Mouse (Mus musculus) small intestine, adult 2 months (tissue): ENCODE results near the gene Pde9a. TPM values are rescaled to one million over a fixed set of nuclear protein-coding genes. Genes with fewer than 3 reads are reported as not detected.

Experiments
- H3K27ac ChIP-seq: fragments of 200-500 bp; 2 replicates; pipeline ENCODE4 v1.5.1; 2012; ENCODE audit warnings: low read depth, low read length, control low read depth, inconsistent platforms; ENCODE audit not compliant: insufficient read depth
- H3K27me3 ChIP-seq: fragments of 200-500 bp; 2 replicates; pipeline ENCODE4 v1.6.1; 2012; ENCODE audit warnings: mild to moderate bottlenecking, moderate library complexity, low read length, inconsistent platforms; ENCODE audit not compliant: control insufficient read depth, insufficient read depth
- H3K36me3 ChIP-seq: fragments of 200-500 bp; 2 replicates; pipeline ENCODE4 v1.6.1; 2012; ENCODE audit warnings: mild to moderate bottlenecking, low read length, control low read depth, inconsistent platforms; ENCODE audit not compliant: control insufficient read depth, insufficient read depth
- H3K4me1 ChIP-seq: fragments of 200-500 bp; 2 replicates; pipeline ENCODE4 v1.6.1; 2012; ENCODE audit warnings: low read length, inconsistent platforms, mixed read lengths; ENCODE audit not compliant: control insufficient read depth, insufficient read depth, insufficient read length
- H3K4me3 ChIP-seq: fragments of 200-500 bp; 2 replicates; pipeline ENCODE4 v1.5.1; 2012; ENCODE audit warnings: low read depth, mild to moderate bottlenecking, control low read depth, inconsistent platforms, low read length, moderate library complexity
- CTCF ChIP-seq: fragments of 200-500 bp; IDR thresholded peaks from 2 replicates; pipeline ENCODE4 v1.5.1; 2012; ENCODE audit warnings: low read depth, mild to moderate bottlenecking, control low read depth, inconsistent platforms, low read length, moderate library complexity, mixed read lengths; ENCODE audit not compliant: insufficient replicate concordance, insufficient read length; ENCODE audit errors: extremely low read depth
- POLR2A ChIP-seq: fragments of 200-500 bp; IDR thresholded peaks from 2 replicates; pipeline ENCODE4 v1.6.1; 2012; ENCODE audit warnings: low read depth, mild to moderate bottlenecking, control low read depth, inconsistent platforms, low read length, moderate library complexity
- WGBS: fragments of 180-500 bp; shearing (Covaris S2); methylation state at CpG from one replicate; pipeline ENCODE4 v1.1.7; 2018; 5-methylcytosine and 5-hydroxymethylcytosine counted together
- polyA plus RNA-seq: library from polyadenylated mRNA; depleted of rRNA; stranded (reverse); fragments of >200 nt; gene quantifications from 2 replicates; pipeline ENCODE4 v1.2.3, GENCODE M21; 2012; rRNA removed

Gene Pde9a
- polyA plus RNA-seq, 1 experiment: 394 TPM

DNA sequence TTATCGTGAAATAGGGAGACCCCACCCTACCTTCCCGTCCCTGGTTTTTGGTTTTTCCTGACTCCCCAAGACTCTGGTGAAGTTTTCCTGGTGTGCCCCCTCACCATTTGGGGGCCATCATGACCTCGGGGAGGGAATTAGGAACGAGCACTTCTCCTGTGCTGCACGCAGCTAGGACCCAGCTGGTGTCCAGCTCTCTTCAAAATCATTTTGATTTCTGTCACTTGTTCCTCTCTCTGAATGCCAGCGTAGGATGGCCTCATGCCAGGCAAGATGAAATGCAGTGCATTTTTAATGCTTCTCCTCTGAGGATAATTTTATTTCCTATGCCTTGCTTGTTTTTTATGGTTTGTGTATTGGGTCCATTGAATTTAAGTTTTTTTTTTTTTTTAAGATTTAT, 135.9 kb downstream of the Pde9a start:
- TF ChIP-seq CTCF (no peak), POLR2A (no peak)
- H3K36me3 ChIP-seq: peaks cover 23% of the 10 kb centered on the region
- no peaks in the 10 kb centered on the region for H3K27me3 ChIP-seq
- no peaks in the 10 kb centered on the region; the same call in 1 of the 2 replicates for H3K4me1 ChIP-seq
- H3K4me3 ChIP-seq: no peak overlapping the region
- 89% methylated on average over 6 of the region's 6 CpGs for WGBS
- H3K27ac ChIP-seq: no peak overlapping the region

DNA sequence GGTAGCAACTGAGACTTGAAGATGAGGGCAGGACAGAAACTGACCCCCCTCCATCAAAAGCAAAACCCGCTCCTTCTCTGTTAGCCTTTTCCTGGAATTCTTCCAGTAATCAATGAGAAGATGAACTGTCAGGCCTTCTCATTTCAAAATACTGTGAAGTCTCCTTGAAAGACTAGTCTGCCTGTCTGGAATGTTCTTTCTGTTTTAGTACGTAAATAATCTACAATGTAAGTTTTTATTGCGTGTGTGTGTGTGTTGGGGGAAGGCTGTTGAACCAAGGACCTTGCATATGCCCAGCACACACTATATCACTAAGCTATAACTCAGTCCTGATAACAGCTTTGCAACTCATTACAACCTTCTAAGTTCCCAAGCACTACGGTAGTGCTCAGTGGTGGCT, 139.1 kb downstream of the Pde9a start:
- H3K4me3 ChIP-seq: no peak overlapping the region
- H3K27ac ChIP-seq: no peak overlapping the region
- peaks cover 36% of the 10 kb centered on the region for H3K36me3 ChIP-seq
- no peaks in the 10 kb centered on the region; the same call in 1 of the 2 replicates for H3K4me1 ChIP-seq
- no peak for TF ChIP-seq CTCF
- no peak for TF ChIP-seq POLR2A
- H3K27me3 ChIP-seq: no peaks in the 10 kb centered on the region
- WGBS: 86% methylated on average over 4 of the region's 4 CpGs

DNA sequence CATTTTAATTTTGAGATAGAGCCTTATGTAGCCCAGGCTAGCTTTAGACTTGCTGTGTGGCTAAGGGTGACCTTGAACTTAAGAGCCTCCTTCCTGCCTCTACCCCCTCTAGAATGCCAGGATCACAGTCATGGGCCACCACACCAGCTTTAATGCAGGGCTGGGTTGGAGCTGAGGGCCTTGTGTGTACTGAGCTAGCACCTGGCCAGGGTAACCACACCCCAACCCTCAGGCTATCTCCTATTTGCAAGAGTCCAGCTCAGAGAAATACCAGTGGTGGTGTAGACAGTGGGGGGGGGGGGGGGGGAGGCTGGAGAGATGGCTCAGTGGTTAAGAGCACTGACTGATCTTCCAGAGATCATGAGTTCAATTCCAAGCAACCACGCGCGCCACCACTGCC, 139.8 kb downstream of the Pde9a start:
- WGBS: 95% methylated on average over 3 of the region's 3 CpGs
- H3K27me3 ChIP-seq: no peaks in the 10 kb centered on the region
- H3K36me3 ChIP-seq: peaks cover 38% of the 10 kb centered on the region
- TF ChIP-seq CTCF (no peak), POLR2A (no peak)
- no peaks in the 10 kb centered on the region; the same call in 1 of the 2 replicates for H3K4me1 ChIP-seq
- no peak overlapping the region for H3K4me3 ChIP-seq
- H3K27ac ChIP-seq: no peak overlapping the region

Other genes with a start within 250 kb of the Pde9a start
- 19.0 and 10,568 TPM in 2 replicates for gene Tff2, start 241.9 kb upstream of the Pde9a start, polyA plus RNA-seq
- 7.6 and 3,319 TPM in 2 replicates for gene Tff1, start 220.9 kb upstream of the Pde9a start, polyA plus RNA-seq
- 0.11 TPM in 1 of 2 replicates, not detected in the other for gene Tmprss3, start 187.2 kb upstream of the Pde9a start, polyA plus RNA-seq
- gene Ubash3a, start 178.3 kb upstream of the Pde9a start, polyA plus RNA-seq: 0.76 and 0.98 TPM in 2 replicates
- 0.46 TPM in 1 of 2 replicates, not detected in the other for gene Rsph1, start 108.8 kb upstream of the Pde9a start, polyA plus RNA-seq
- gene Slc37a1, start 99.4 kb upstream of the Pde9a start, polyA plus RNA-seq: 68.2 and 145 TPM in 2 replicates
- 13.5 and 25.4 TPM in 2 replicates for gene Wdr4, start 133.8 kb downstream of the Pde9a start, polyA plus RNA-seq
- 156 and 168 TPM in 2 replicates for gene Ndufv3, start 133.9 kb downstream of the Pde9a start, polyA plus RNA-seq
- gene Pknox1, start 178.5 kb downstream of the Pde9a start, polyA plus RNA-seq: 8.1 and 15.2 TPM in 2 replicates